Mouse (Mus musculus): Measurements from ENCODE around the gene Prickle2. TPM values are rescaled to one million over a fixed set of nuclear protein-coding genes. Genes with fewer than 3 reads are reported as not detected.

Prickle2 gene
- polyA plus RNA-seq, 1 experiment = 0.02 TPM

GRCm38 (mm10) chr6:92440251-92440650 is 265.7 kb downstream of the Prickle2 start:
- Histone ChIP-seq H3K4me2 (ENCODE audit: low read depth) (no peak overlapping the region), H3K36me3 (ENCODE audit: control insufficient read depth, insufficient read depth) (no peaks in the 10 kb centered on the region)
- TF ChIP-seq E2F4 (IDR thresholded peaks at IDR 0.05; ENCODE audit: insufficient read depth) (no peak), MAX (IDR thresholded peaks at IDR 0.05; ENCODE audit: low read depth) (no peak)

GRCm38 (mm10) chr6:92432146-92432545 is 273.8 kb downstream of the Prickle2 start:
- H3K4me3 ChIP-seq = no peak overlapping the region
- H3ac ChIP-seq (ENCODE audit: control insufficient read depth, insufficient read length) = no peak overlapping the region
- no peak overlapping the region for H3K4me2 ChIP-seq (ENCODE audit: low read depth)
- H3K36me3 ChIP-seq (ENCODE audit: control insufficient read depth, insufficient read depth) = no peaks in the 10 kb centered on the region
- H3K79me2 ChIP-seq (ENCODE audit: control insufficient read depth, insufficient read depth) = no peaks in the 10 kb centered on the region
- TF ChIP-seq POLR2A (IDR thresholded peaks at IDR 0.05; ENCODE audit: insufficient read length, low read depth) = no peak
- no peak for TF ChIP-seq USF1 (IDR thresholded peaks at IDR 0.05; ENCODE audit: low read depth)
- TF ChIP-seq MYOD1 (IDR thresholded peaks at IDR 0.05; ENCODE audit: control insufficient read depth in 1 of 3, insufficient read length in 2 of 3, low read depth in 2 of 3) = no peak
- no peak for TF ChIP-seq SRF (IDR thresholded peaks at IDR 0.05; ENCODE audit: control insufficient read depth, insufficient read length, low read depth)
- no peak for TF ChIP-seq REST (IDR thresholded peaks at IDR 0.05; ENCODE audit: insufficient read depth, insufficient read length)
- TF ChIP-seq MYOG (IDR thresholded peaks at IDR 0.05; ENCODE audit: control insufficient read depth in 1 of 3, insufficient read depth in 1 of 3, insufficient read length in 2 of 3, low read depth in 2 of 3) = no peak
- TF ChIP-seq E2F4 (IDR thresholded peaks at IDR 0.05; ENCODE audit: insufficient read depth) = no peak
- no peak for TF ChIP-seq MAX (IDR thresholded peaks at IDR 0.05; ENCODE audit: low read depth)
- TF ChIP-seq TCF3 (IDR thresholded peaks at IDR 0.05; ENCODE audit: insufficient read length, low read depth) = no peak
- no peaks in the 10 kb centered on the region for H3K27me3 ChIP-seq (ENCODE audit: control insufficient read depth, insufficient read depth, insufficient read length)

More at GRCm38 (mm10) chr6:92440251-92440650, 265.7 kb downstream of the Prickle2 start:
- Histone ChIP-seq H3ac (ENCODE audit: control insufficient read depth, insufficient read length) (no peak overlapping the region), H3K4me3 (no peak overlapping the region), H3K27me3 (ENCODE audit: control insufficient read depth, insufficient read depth, insufficient read length) (no peaks in the 10 kb centered on the region), H3K79me2 (ENCODE audit: control insufficient read depth, insufficient read depth) (no peaks in the 10 kb centered on the region)

- Histone ChIP-seq H3K36me3 (ENCODE audit: control insufficient read depth, insufficient read depth) (no peaks in the 10 kb centered on the region), H3K4me2 (ENCODE audit: low read depth) (no peak overlapping the region)
- TF ChIP-seq MYOG (IDR thresholded peaks at IDR 0.05; ENCODE audit: control insufficient read depth in 1 of 3, insufficient read depth in 1 of 3, insufficient read length in 2 of 3, low read depth in 2 of 3) (no peak), TCF3 (IDR thresholded peaks at IDR 0.05; ENCODE audit: insufficient read length, low read depth) (no peak), E2F4 (IDR thresholded peaks at IDR 0.05; ENCODE audit: insufficient read depth) (no peak), MAX (IDR thresholded peaks at IDR 0.05; ENCODE audit: low read depth) (no peak), POLR2A (IDR thresholded peaks at IDR 0.05; ENCODE audit: insufficient read length, low read depth) (no peak), MYOD1 (IDR thresholded peaks at IDR 0.05; ENCODE audit: control insufficient read depth in 1 of 3, insufficient read length in 2 of 3, low read depth in 2 of 3) (no peak), USF1 (IDR thresholded peaks at IDR 0.05; ENCODE audit: low read depth) (no peak), CEBPB (IDR thresholded peaks at IDR 0.05; ENCODE audit: insufficient read depth, poor library complexity, severe bottlenecking) (no peak), TCF12 (IDR thresholded peaks at IDR 0.05; ENCODE audit: insufficient read depth, poor library complexity, severe bottlenecking) (no peak), REST (IDR thresholded peaks at IDR 0.05; ENCODE audit: insufficient read depth, insufficient read length) (no peak), POLR2AphosphoS2 (IDR thresholded peaks at IDR 0.05; ENCODE audit: insufficient read length, low read depth) (no peak), SRF (IDR thresholded peaks at IDR 0.05; ENCODE audit: control insufficient read depth, insufficient read length, low read depth) (no peak)
Observed at GRCm38 (mm10) chr6:92427406-92428171, 278.4 kb downstream of the Prickle2 start.

DNA sequence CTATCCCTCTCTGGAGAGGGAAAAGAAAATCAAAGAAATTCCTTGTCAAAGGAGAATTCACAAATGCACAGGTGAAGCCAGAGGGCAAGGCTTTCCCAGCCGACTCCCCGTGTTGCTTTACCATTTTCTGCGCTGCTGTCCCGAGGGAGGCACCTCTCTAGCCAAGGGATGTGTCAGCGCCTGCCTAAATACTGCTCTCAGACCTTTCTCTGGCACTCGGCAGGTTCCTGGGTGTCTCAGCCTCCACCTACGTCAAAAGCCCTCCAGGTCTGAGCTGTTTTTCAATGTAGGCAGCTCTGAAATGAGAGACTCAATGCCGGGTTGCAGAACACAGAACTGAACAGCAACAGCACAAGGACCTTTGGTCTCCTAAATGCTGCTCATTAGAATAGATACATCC is 280.1 kb downstream of the Prickle2 start:
- no peak for TF ChIP-seq TCF3 (IDR thresholded peaks at IDR 0.05; ENCODE audit: insufficient read length, low read depth)
- no peak for TF ChIP-seq MYOG (IDR thresholded peaks at IDR 0.05; ENCODE audit: control insufficient read depth in 1 of 3, insufficient read depth in 1 of 3, insufficient read length in 2 of 3, low read depth in 2 of 3)
- no peak for TF ChIP-seq USF1 (IDR thresholded peaks at IDR 0.05; ENCODE audit: low read depth)
- TF ChIP-seq E2F4 (IDR thresholded peaks at IDR 0.05; ENCODE audit: insufficient read depth) = no peak
- TF ChIP-seq MYOD1 (IDR thresholded peaks at IDR 0.05; ENCODE audit: control insufficient read depth in 1 of 3, insufficient read length in 2 of 3, low read depth in 2 of 3) = no peak
- no peak for TF ChIP-seq CEBPB (IDR thresholded peaks at IDR 0.05; ENCODE audit: insufficient read depth, poor library complexity, severe bottlenecking)
- no peak for TF ChIP-seq REST (IDR thresholded peaks at IDR 0.05; ENCODE audit: insufficient read depth, insufficient read length)
- H3ac ChIP-seq (ENCODE audit: control insufficient read depth, insufficient read length) = no peak overlapping the region

More at GRCm38 (mm10) chr6:92427406-92428171, 278.4 kb downstream of the Prickle2 start:
- H3K27me3 ChIP-seq (ENCODE audit: control insufficient read depth, insufficient read depth, insufficient read length) = no peaks in the 10 kb centered on the region
- no peak overlapping the region for H3K4me3 ChIP-seq
- no peak overlapping the region for H3ac ChIP-seq (ENCODE audit: control insufficient read depth, insufficient read length)
- no peaks in the 10 kb centered on the region for H3K79me2 ChIP-seq (ENCODE audit: control insufficient read depth, insufficient read depth)

GRCm38 (mm10) chr6:92425476-92425875 is 280.5 kb downstream of the Prickle2 start:
- H3ac ChIP-seq (ENCODE audit: control insufficient read depth, insufficient read length) = no peak overlapping the region
- H3K4me3 ChIP-seq = no peak overlapping the region
- TF ChIP-seq TCF12 (IDR thresholded peaks at IDR 0.05; ENCODE audit: insufficient read depth, poor library complexity, severe bottlenecking) (no peak), MYOG (IDR thresholded peaks at IDR 0.05; ENCODE audit: control insufficient read depth in 1 of 3, insufficient read depth in 1 of 3, insufficient read length in 2 of 3, low read depth in 2 of 3) (no peak), MYOD1 (IDR thresholded peaks at IDR 0.05; ENCODE audit: control insufficient read depth in 1 of 3, insufficient read length in 2 of 3, low read depth in 2 of 3) (no peak), POLR2A (IDR thresholded peaks at IDR 0.05; ENCODE audit: insufficient read length, low read depth) (no peak), REST (IDR thresholded peaks at IDR 0.05; ENCODE audit: insufficient read depth, insufficient read length) (no peak), POLR2AphosphoS2 (IDR thresholded peaks at IDR 0.05; ENCODE audit: insufficient read length, low read depth) (no peak), CEBPB (IDR thresholded peaks at IDR 0.05; ENCODE audit: insufficient read depth, poor library complexity, severe bottlenecking) (no peak), MAX (IDR thresholded peaks at IDR 0.05; ENCODE audit: low read depth) (no peak), USF1 (IDR thresholded peaks at IDR 0.05; ENCODE audit: low read depth) (no peak), SRF (IDR thresholded peaks at IDR 0.05; ENCODE audit: control insufficient read depth, insufficient read length, low read depth) (no peak), E2F4 (IDR thresholded peaks at IDR 0.05; ENCODE audit: insufficient read depth) (no peak), TCF3 (IDR thresholded peaks at IDR 0.05; ENCODE audit: insufficient read length, low read depth) (no peak)
- no peaks in the 10 kb centered on the region for H3K79me2 ChIP-seq (ENCODE audit: control insufficient read depth, insufficient read depth)
- no peaks in the 10 kb centered on the region for H3K36me3 ChIP-seq (ENCODE audit: control insufficient read depth, insufficient read depth)
- H3K27me3 ChIP-seq (ENCODE audit: control insufficient read depth, insufficient read depth, insufficient read length) = no peaks in the 10 kb centered on the region
- H3K4me2 ChIP-seq (ENCODE audit: low read depth) = no peak overlapping the region

More for the DNA sequence above, 280.1 kb downstream of the Prickle2 start:
- H3K27me3 ChIP-seq (ENCODE audit: control insufficient read depth, insufficient read depth, insufficient read length) = no peaks in the 10 kb centered on the region
- H3K79me2 ChIP-seq (ENCODE audit: control insufficient read depth, insufficient read depth) = no peaks in the 10 kb centered on the region
- H3K4me3 ChIP-seq = no peak overlapping the region
- no peaks in the 10 kb centered on the region for H3K36me3 ChIP-seq (ENCODE audit: control insufficient read depth, insufficient read depth)
- H3K4me2 ChIP-seq (ENCODE audit: low read depth) = no peak overlapping the region
